Mouse (Mus musculus) neutrophil, adult 5-6 weeks (primary cell): Measurements from ENCODE around the gene Cipc. TPM values are rescaled to one million over a fixed set of nuclear protein-coding genes. Genes with fewer than 3 reads are reported as not detected.

ENCODE experiments used
- ATAC-seq: fragments of 151-379, 151-347 bp; 2 replicates; pipeline ENCODE4 v1.8.0; 2017; ENCODE audit warnings: mild to moderate bottlenecking, moderate TSS enrichment; ENCODE audit not compliant: insufficient number of reproducible peaks, poor library complexity, low FRiP score, severe bottlenecking; ENCODE audit errors: extremely low read depth
- total RNA-seq: library from RNA; stranded (forward); fragments of 200-1000 nt; gene quantifications from 2 replicates; pipeline ENCODE4 v1.2.3, GENCODE M21; 2017

The Cipc gene
- total RNA-seq, 1 experiment from 2014 or later, result 21.2 TPM

- ATAC-seq, result no peak
Observed at GRCm38 (mm10) chr12:86930934-86931729, 15.7 kb upstream of the Cipc start.

GRCm38 (mm10) chr12:86931919-86932574 lies 14.8 kb upstream of the Cipc start:
- ATAC-seq, result no peak

GRCm38 (mm10) chr12:86932575-86932952 lies 14.3 kb upstream of the Cipc start:
- ATAC-seq, result no peak

GRCm38 (mm10) chr12:86934748-86935147 lies 12.1 kb upstream of the Cipc start:
- ATAC-seq, result no peak

GRCm38 (mm10) chr12:86935692-86936282 lies 11.1 kb upstream of the Cipc start:
- no peak for ATAC-seq

GRCm38 (mm10) chr12:86936587-86937343 lies 10.1 kb upstream of the Cipc start:
- ATAC-seq, result no peak

- ATAC-seq, result no peak
Observed at GRCm38 (mm10) chr12:86938571-86938970, 8.3 kb upstream of the Cipc start.

- no peak for ATAC-seq
Observed at GRCm38 (mm10) chr12:86941173-86941572, 5.7 kb upstream of the Cipc start.

- ATAC-seq, result no peak
Observed at GRCm38 (mm10) chr12:86941734-86942486, 4.9 kb upstream of the Cipc start.

GRCm38 (mm10) chr12:86943421-86943820 lies 3.4 kb upstream of the Cipc start:
- no peak for ATAC-seq

GRCm38 (mm10) chr12:86945126-86945525 lies 1.7 kb upstream of the Cipc start:
- ATAC-seq, result no peak; the same call in 1 of the 2 replicates

- ATAC-seq, result no peak
Observed at GRCm38 (mm10) chr12:86946301-86946781, 502 bp upstream of the Cipc start.

- ATAC-seq, result no peak
Observed at GRCm38 (mm10) chr12:86947681-86948401, 998 bp downstream of the Cipc start.

- no peak for ATAC-seq
Observed at GRCm38 (mm10) chr12:86948627-86949026, 1.8 kb downstream of the Cipc start.

GRCm38 (mm10) chr12:86949501-86949900 lies 2.7 kb downstream of the Cipc start:
- peak; percentile 33; the same call in 1 of the 2 replicates for ATAC-seq

GRCm38 (mm10) chr12:86950161-86950960 lies 3.5 kb downstream of the Cipc start:
- ATAC-seq, result no peak

GRCm38 (mm10) chr12:86950961-86951360 lies 4.1 kb downstream of the Cipc start:
- no peak for ATAC-seq
